Mouse (Mus musculus) left cerebral cortex, adult 8-10 months (tissue): Measurements from ENCODE around the gene Slc6a4. TPM values are rescaled to one million over a fixed set of nuclear protein-coding genes. Genes with fewer than 3 reads are reported as not detected.
A peak's percentile ranks its signal among the peaks of the same experiment; 100 is the strongest.

Source experiments
- DNase-seq, 2 experiments: peaks; one replicate each; pipeline ENCODE4 v3.0.0; 2022; ENCODE audit warnings: low spot score in 2 of 2
- total RNA-seq, 4 experiments: library from RNA; stranded (reverse); gene quantifications; 2 replicates each; pipeline ENCODE4 v1.2.4; 2022

The Slc6a4 gene
- not detected for total RNA-seq

GRCm38 (mm10) chr11:76997916-76998704 is at the start of gene Slc6a4:
Gene Slc6a4 (plus strand): TSS chr11:76998603.
- peak in 1 of 2 experiments; percentile 6 for DNase-seq

GRCm38 (mm10) chr11:76953536-76953935 is 44.9 kb upstream of the Slc6a4 start:
- peak in 1 of 2 experiments; percentile 26 for DNase-seq

GRCm38 (mm10) chr11:76965703-76966102 is 32.7 kb upstream of the Slc6a4 start:
- no peak for DNase-seq

GRCm38 (mm10) chr11:76970328-76970727 is 28.1 kb upstream of the Slc6a4 start:
- no peak for DNase-seq

- no peak for DNase-seq
Observed at GRCm38 (mm10) chr11:76974680-76975319, 23.6 kb upstream of the Slc6a4 start.

GRCm38 (mm10) chr11:76981570-76982141 is 16.7 kb upstream of the Slc6a4 start:
- no peak for DNase-seq

- DNase-seq = no peak
Observed at GRCm38 (mm10) chr11:76982415-76982814, 16.0 kb upstream of the Slc6a4 start.

- DNase-seq = no peak
Observed at GRCm38 (mm10) chr11:76983641-76984040, 14.8 kb upstream of the Slc6a4 start.

- no peak for DNase-seq
Observed at GRCm38 (mm10) chr11:76984173-76984572, 14.2 kb upstream of the Slc6a4 start.

GRCm38 (mm10) chr11:76990839-76991238 is 7.6 kb upstream of the Slc6a4 start:
- DNase-seq = no peak

GRCm38 (mm10) chr11:76992886-76993285 is 5.5 kb upstream of the Slc6a4 start:
- no peak for DNase-seq

GRCm38 (mm10) chr11:76995966-76996672 is 2.3 kb upstream of the Slc6a4 start:
- DNase-seq = no peak

- peak; percentile 28 to 62 for DNase-seq
Observed at GRCm38 (mm10) chr11:76997305-76997704, 1.1 kb upstream of the Slc6a4 start.

GRCm38 (mm10) chr11:76998705-76999226 is 363 bp downstream of the Slc6a4 start:
- DNase-seq = no peak

- no peak for DNase-seq
Observed at GRCm38 (mm10) chr11:77000741-77001140, 2.3 kb downstream of the Slc6a4 start.

- no peak for DNase-seq
Observed at GRCm38 (mm10) chr11:77002361-77002760, 4.0 kb downstream of the Slc6a4 start.

GRCm38 (mm10) chr11:77005881-77006280 is 7.5 kb downstream of the Slc6a4 start:
- no peak for DNase-seq

- DNase-seq = no peak
Observed at GRCm38 (mm10) chr11:77006616-77007015, 8.2 kb downstream of the Slc6a4 start.

- no peak for DNase-seq
Observed at GRCm38 (mm10) chr11:77009069-77010025, 10.9 kb downstream of the Slc6a4 start.

GRCm38 (mm10) chr11:77010762-77011475 is 12.5 kb downstream of the Slc6a4 start:
- no peak for DNase-seq
